Mouse (Mus musculus): ENCODE data around the gene Mfsd5. TPM values are rescaled to one million over a fixed set of nuclear protein-coding genes. Genes with fewer than 3 reads are reported as not detected.

Mfsd5 gene
- polyA plus RNA-seq, 1 experiment, result 46.2 TPM

Other genes starting within 250 kb of the Mfsd5 start
- 108 and 115 TPM in 2 replicates for gene Eif4b, start 205.7 kb upstream of the Mfsd5 start, polyA plus RNA-seq (2012; rRNA removed)
- gene Tns2, start 179.0 kb upstream of the Mfsd5 start, polyA plus RNA-seq (2012; rRNA removed), result 28.0 and 29.5 TPM in 2 replicates
- 127 and 136 TPM in 2 replicates for gene Spryd3, start 143.2 kb upstream of the Mfsd5 start, polyA plus RNA-seq (2012; rRNA removed)
- gene Igfbp6, start 135.1 kb upstream of the Mfsd5 start, polyA plus RNA-seq (2012; rRNA removed), result 46.3 and 51.8 TPM in 2 replicates
- gene Soat2, start 128.9 kb upstream of the Mfsd5 start, polyA plus RNA-seq (2012; rRNA removed), result 0.16 and 0.25 TPM in 2 replicates
- gene Zfp740, start 76.2 kb upstream of the Mfsd5 start, polyA plus RNA-seq (2012; rRNA removed), result 52.4 and 62.1 TPM in 2 replicates
- 32.9 and 42.0 TPM in 2 replicates for gene Csad, start 74.7 kb upstream of the Mfsd5 start, polyA plus RNA-seq (2012; rRNA removed)
- 0.74 and 0.84 TPM in 2 replicates for gene Itgb7, start 47.5 kb upstream of the Mfsd5 start, polyA plus RNA-seq (2012; rRNA removed)
- gene Rarg, start 21.9 kb upstream of the Mfsd5 start, polyA plus RNA-seq (2012; rRNA removed), result 10.5 and 11.2 TPM in 2 replicates
- 0.08 and 0.15 TPM in 2 replicates for gene Gm9918, start 8.9 kb upstream of the Mfsd5 start, polyA plus RNA-seq (2012; rRNA removed)
- 1.6 TPM in 2 replicates for gene Espl1, start 16.8 kb downstream of the Mfsd5 start, polyA plus RNA-seq (2012; rRNA removed)
- gene Pfdn5, start 46.7 kb downstream of the Mfsd5 start, polyA plus RNA-seq (2012; rRNA removed), result 485 and 514 TPM in 2 replicates
- 87.9 and 91.1 TPM in 2 replicates for gene Myg1, start 52.3 kb downstream of the Mfsd5 start, polyA plus RNA-seq (2012; rRNA removed)
- gene Aaas, start 71.3 kb downstream of the Mfsd5 start, polyA plus RNA-seq (2012; rRNA removed), result 18.1 and 18.6 TPM in 2 replicates
- 18.4 and 22.0 TPM in 2 replicates for gene Sp7, start 87.7 kb downstream of the Mfsd5 start, polyA plus RNA-seq (2012; rRNA removed)
- gene Sp1, start 126.7 kb downstream of the Mfsd5 start, polyA plus RNA-seq (2012; rRNA removed), result 10.3 and 11.4 TPM in 2 replicates
- gene Amhr2, start 165.9 kb downstream of the Mfsd5 start, polyA plus RNA-seq (2012; rRNA removed), result 1.3 and 1.6 TPM in 2 replicates
- gene Prr13, start 179.6 kb downstream of the Mfsd5 start, polyA plus RNA-seq (2012; rRNA removed), result 78.3 and 83.6 TPM in 2 replicates
- gene Pcbp2, start 191.1 kb downstream of the Mfsd5 start, polyA plus RNA-seq (2012; rRNA removed), result 538 and 576 TPM in 2 replicates
- gene Gm10337, start 224.3 kb downstream of the Mfsd5 start, polyA plus RNA-seq (2012; rRNA removed), result not detected in 2 replicates
- gene Map3k12, start 237.6 kb downstream of the Mfsd5 start, polyA plus RNA-seq (2012; rRNA removed), result 83.9 and 90.8 TPM in 2 replicates
- 72.8 and 80.1 TPM in 2 replicates for gene Tarbp2, start 238.7 kb downstream of the Mfsd5 start, polyA plus RNA-seq (2012; rRNA removed)
- gene Npff, start 245.5 kb downstream of the Mfsd5 start, polyA plus RNA-seq (2012; rRNA removed), result 5.2 and 6.7 TPM in 2 replicates